Mouse (Mus musculus): ENCODE data around the gene Tmem217.

DNA sequence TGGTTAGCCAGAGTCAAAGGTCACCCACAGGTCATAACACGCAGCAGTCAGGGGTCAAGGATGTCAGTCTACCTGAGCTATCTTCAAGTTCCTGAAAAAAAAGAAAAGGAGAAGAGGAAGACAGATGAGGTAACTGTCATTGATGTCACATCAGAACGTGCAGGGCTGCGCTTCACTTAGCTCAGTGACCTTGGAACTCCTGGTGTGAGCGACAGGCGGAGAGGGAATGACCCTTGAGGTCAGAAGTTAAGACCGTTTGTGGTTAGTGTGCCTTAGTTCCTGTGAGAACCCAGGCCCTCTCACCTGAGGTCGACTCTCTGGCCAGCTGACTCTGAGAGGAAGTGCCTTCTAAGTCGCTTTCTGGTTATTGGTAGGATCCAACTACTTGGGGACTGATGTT, 41.5 kb downstream of the Tmem217 start:
- TF ChIP-seq ZC3H11A (IDR thresholded peaks at IDR 0.05; ENCODE audit: borderline replicate concordance, low read depth, low read length) (no peak), ZNF384 (IDR thresholded peaks at IDR 0.05; ENCODE audit: low read depth, low read length) (no peak), MAFK (IDR thresholded peaks at IDR 0.05; ENCODE audit: insufficient read depth, low read depth, low read length) (no peak), HCFC1 (IDR thresholded peaks at IDR 0.05; ENCODE audit: borderline replicate concordance, insufficient read depth, low read length) (no peak)
